Mouse (Mus musculus): ENCODE data around the gene E130308A19Rik.
A peak's percentile ranks its signal among the peaks of the same experiment; 100 is the strongest.

E130308A19Rik gene

DNA sequence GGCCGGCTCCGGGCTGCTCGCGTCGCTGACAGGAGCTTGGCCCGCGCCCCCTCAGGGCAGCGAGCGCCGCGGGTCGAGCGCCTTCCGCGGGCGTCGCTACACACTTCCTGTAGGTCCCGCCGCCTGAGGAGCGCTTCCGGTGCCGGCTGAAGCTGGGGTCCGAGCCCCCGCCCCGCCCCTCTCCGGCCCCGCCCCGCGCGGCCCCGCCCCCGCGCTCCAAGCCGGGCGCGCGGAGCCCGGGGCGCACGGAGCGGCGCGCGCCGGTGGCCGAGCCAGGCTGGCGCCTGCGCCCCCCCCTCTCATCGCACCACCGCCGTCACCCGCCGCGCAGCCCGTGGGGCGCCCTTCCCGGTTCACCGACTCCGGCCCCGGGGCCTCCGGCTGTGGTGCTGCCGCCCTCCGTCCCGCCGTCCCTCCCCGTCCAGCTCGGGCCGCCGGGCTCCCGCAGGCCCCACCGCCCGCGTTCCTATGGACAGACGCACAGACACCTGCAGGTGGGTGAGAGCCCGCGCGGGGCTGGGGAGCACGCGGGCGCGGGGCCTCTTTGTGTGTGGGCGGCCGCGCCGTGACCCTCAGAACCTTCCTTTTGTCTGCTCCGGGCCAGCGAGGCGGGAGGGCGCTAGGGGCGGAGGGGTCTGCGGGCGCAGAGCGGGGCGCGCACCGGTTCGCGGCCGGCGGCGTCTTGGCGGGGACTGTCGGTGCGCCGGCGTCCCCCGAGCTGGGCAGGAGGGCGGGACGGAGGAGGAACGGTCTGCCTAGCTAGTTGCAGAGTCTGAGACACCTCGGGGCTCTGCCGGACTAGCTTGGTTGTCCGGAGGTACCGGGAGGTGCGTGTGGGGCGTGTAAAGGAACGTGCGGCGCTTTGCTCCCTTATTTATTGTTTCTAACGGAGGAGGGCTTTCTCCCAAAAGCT is at the start of gene E130308A19Rik:
Gene E130308A19Rik, plus strand, starts transcription at position 214 of the 913 bp plus-strand sequence.
- peak; percentile 91 for DNase-seq (ENCODE audit: low read depth, low spot score)

DNA sequence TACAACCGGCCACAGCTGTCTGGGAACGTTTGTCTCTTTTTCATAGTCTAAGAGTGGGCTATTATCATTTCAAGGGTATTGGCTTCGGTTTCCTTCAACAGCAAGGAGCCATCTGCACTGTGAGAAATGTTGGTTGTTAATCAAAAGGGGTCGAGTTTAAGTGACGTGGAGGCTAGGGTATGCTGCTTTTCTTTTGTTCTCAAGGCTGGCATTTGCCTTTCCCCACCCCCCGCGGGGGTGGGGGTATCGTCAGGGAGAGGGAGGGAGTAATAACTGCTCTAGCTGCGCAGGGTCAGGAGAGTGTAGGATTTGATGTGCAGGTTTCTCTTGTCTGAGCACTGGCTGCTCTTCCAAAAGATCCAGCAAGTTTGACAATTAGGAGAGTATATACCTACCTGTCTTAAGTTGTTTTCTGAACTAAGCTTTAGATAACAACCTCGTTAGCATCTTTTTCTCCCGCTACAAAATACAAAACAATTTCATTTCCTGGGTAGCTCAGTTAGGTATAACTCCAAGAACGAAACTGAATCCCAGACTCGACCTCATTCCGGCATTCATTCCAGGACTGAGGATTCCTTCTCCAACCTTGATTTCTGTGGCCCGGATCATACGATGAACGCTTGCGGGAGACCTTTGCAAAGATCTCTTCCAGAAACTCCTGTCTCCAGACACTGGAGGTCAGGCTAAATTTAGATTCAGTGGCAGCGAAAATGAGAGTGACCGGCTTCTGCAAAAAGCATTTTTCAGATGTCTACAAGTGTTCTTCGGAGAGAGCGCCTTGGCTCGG is 45.3 kb upstream of the E130308A19Rik start:
- DNase-seq (ENCODE audit: low read depth, low spot score) = peak; percentile 71

DNA sequence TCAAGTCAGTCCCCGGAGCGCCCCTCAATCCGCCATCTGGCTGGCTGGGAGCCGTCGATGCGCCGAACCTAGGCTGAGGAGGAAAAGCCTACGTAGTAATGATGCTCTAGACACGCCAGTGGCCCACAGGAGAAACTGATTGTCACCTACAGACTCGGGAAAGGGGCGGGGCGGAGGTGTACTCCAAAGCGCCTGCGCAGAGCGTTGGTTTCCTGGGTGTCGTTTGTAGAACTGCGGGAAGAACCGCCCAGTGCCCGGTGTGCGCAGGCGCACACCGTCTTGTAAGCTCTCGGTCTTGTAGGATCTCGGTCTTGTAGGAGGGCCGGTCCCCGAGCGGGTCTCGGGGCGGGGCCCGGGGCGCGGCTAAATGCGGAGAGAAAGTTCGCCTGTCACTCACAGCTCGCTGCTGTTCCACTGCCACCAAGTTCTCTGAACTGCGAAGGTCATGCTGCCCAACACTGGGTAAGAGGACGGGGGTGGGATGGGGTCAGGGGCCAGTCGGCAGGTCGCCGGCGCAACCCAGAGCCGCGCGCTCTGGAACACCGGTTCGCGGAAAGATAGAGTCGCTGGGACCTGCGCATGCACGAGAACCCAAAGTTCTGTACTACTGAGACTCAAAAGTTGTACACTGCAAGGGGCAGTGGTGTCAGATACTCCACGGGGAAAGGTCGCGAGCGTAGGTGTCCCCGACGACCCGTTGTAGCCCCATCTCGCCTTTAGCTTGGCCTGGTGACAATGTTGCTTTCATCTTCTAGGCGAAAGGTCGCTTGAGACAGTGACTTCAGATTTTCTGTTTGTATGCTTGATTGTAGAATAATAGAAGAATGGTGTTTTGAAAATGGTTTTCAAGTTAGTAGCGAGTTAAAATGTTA is 44.5 kb upstream of the E130308A19Rik start, which contains the start of gene Hsdl2:
Gene Hsdl2, plus strand, starts transcription at position 250 of the 872 bp plus-strand sequence.
- DNase-seq (ENCODE audit: low read depth, low spot score) = peak; percentile 99

DNA sequence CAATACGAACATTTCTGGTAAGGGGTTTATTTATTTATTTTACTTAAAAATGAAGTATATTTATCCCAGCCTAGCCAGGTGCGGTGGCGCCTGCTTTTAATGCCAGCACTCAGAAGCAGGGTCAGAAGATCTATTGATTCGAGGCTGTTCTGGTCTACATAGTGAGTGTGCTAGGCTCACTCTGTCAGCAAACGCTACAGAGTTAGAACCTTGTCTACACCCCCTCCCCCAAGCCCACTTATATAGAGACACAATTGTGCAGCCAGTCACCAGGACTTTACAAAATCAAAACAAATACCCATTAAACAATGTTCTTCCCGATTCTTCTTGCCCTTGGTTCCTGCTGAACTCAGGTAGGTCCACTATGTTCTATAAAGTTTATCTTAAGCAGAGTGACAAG is 43.8 kb upstream of the E130308A19Rik start:
- DNase-seq (ENCODE audit: low read depth, low spot score) = no peak

DNA sequence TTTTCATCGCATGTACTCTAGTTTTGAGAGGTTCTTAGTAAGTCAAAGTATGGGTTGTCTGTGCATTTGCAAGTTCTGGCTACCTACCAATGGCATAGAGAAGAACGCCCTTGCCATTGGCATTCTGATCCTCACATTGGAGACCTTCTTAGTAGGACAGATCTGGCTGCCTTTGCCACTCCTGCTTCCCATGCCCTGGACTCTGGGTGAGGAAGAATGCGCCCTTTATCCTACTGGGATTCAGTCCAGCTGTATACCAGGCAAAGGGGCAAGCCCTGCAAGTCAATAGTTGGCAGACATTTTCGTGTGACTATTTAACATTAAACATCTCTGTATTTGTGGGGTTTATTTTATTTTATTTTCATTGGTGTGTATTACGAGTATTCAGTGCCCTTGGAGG is 40.9 kb upstream of the E130308A19Rik start:
- no peak for DNase-seq (ENCODE audit: low read depth, low spot score)

DNA sequence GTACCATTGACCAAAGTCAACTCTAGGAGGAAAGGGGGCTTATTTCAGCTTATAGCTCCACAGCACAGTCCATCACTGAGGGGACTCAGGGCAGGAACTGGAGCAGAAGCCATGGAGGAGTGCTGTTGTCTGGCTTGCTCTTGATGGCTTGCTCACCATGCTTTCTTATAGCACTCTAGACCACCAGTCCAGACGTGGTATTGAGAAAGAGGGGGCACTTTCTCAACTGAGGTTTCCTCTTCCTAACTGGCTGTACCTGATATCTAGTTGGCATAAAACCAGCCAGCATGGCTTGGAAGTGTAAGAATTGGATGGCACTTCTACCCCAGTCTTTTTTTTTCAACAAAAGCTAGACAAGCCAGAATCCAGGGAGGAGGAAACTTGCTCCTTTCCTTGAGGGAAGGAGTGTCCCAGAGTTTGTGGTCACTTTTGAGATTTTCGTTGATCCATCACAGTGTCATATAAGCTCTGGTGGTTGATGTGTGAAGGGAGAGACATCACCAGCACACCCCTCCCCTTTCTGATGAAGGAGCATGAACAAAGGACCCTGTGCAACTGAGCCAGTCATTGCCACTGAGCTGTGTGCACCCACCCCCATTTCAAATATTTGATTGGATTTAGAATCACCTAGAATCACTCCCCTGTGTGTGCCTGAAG is 38.7 kb upstream of the E130308A19Rik start:
- DNase-seq (ENCODE audit: low read depth, low spot score) = no peak

DNA sequence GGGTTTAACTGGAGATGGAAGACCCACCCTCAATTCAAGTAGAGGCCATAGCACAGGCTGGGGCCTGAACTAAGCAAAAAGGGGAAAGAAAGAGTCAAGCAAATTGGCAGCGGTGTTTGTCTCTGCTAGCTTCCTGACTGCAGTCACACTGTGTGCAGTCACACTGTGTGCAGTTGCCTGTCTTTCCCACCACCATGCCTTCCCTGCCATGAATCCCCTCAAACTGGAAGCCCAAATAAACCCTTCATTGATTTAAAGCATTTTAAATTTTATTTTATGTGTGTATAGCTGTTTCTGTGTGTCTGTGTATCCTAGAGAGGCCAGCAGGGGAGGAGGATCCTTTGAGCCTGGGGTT is 38.2 kb upstream of the E130308A19Rik start:
- no peak for DNase-seq (ENCODE audit: low read depth, low spot score)

DNA sequence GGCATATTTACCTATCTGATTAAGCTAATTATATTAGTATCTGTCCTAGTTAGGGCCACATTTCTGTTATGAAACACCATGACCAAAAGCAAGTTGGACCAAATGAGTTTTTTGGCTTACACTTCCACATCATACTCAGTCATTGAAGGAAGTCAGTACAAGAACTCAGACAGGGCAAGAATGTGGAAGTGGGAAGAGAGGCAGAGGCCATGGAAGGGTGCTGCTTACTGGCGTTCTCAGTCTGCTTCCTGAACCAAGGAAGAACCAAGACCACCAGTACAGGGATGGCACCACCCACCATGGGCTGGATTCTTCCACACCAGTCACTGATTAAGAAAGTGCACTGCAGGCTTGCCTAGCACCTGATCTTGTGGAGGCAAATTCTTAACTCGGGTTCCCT is 31.4 kb upstream of the E130308A19Rik start:
- no peak for DNase-seq (ENCODE audit: low read depth, low spot score)

DNA sequence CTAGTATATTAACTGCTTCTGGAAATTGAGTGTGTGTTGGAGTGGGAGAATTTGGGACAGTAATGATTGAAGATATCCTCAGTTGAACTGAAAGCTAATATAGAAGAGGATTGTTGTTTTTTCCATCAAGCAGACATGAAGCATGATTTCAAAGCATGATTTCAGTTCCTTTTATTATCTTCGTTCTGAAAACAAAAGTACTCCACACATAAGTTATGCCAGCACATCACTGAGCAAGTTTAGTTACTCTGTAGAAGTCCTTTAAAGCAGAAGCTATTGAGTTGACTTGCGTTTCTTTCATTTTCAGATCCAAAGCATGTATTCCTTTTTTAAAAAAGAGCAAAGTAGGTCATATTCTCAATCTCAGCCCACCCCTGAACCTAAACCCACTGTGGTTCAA is 29.5 kb upstream of the E130308A19Rik start:
- DNase-seq (ENCODE audit: low read depth, low spot score) = no peak

DNA sequence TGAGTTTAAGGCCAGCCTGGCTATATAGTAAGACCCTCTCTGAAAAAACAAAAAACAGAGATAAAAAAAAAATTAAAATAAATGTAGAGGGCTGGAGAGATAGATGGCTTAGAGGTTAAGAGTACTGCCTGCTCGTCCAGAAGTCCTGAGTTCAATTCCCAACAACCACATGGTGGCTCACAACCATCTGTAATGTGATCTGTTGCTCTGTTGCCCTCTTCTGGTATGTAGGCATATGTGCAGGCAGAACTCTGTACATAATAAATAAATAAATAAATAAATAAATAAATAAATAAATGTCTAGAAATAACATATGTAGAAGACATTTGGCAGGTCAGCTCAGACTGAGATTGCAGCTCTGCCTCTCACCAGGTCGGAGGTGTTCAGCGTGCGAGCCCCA is 23.3 kb upstream of the E130308A19Rik start:
- peak; percentile 33 for DNase-seq (ENCODE audit: low read depth, low spot score)

DNA sequence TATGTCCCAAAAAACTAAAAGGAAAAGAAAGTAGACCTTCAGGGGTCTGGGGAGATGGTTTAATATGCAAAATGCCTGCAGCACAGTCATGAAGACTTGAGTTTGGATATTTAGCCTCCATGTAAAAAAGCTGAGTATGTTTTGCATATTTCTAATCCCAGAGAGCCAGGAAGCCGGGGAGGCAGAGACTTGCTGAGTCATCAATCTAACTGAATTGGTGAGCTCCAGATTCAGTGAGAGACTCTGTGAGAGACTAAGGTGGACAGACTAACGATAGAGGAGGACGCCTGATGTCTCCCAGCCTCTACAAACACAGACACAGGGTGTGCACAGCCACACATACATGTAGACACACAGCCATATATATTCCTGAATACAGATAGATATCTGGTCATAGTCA is 21.1 kb upstream of the E130308A19Rik start:
- no peak for DNase-seq (ENCODE audit: low read depth, low spot score)

DNA sequence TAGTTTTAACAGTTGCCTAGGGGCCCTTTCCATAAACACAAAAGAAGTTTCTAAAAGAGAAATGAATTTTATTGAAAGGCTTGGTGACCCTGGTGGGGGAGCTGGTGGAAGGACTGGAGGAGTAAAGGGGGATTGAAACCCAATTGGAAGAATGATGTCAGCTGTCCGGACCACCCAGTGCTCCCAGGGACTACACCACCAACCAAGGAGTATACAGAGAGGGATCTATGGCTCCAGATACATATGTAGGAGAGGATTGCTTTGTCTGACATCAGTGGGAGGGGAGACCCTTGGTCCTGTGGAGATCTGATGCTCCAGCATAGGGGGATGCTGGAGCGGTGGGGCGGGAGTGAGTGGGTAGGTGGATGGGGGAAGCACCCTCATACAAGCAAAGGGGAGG is 20.5 kb upstream of the E130308A19Rik start:
- no peak for DNase-seq (ENCODE audit: low read depth, low spot score)

DNA sequence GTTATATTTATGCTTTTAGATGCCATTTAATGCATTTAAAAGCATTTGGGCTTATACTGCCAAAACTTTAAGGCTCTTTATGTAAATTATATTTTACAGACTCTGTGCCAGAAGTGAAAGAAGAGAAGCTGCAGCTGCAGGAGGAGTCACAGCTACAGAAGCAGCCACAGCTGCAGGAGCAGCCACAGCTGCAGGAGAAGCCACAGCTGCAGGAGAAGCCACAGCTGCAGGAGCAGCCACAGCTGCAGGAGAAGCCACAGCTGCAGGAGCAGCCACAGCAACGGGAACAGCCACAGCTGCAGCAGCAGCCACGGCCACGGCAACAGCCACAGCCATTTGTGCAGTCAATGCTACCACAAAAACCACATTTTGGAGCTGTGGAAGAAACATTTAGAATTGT is 15.6 kb upstream of the E130308A19Rik start:
- no peak for DNase-seq (ENCODE audit: low read depth, low spot score)

DNA sequence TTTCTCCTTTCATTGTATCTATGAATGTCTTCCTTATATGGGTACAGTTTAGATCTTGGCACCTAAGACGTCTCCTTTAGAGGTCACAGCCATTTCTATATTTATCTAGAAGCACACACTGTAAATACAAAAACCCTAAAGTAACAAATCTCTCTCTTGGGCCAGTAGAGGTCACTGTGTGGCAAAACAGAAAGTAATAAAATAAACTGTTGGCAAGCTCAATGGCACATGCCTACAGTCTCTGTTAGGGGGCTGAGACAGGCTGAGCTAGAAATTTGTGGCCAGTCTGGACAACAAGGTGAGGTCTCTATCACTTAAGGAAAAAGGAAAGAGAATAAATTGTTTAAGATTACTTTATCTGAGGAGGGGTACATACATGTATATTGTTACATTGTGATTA is 11.0 kb upstream of the E130308A19Rik start:
- peak; percentile 36 for DNase-seq (ENCODE audit: low read depth, low spot score)

DNA sequence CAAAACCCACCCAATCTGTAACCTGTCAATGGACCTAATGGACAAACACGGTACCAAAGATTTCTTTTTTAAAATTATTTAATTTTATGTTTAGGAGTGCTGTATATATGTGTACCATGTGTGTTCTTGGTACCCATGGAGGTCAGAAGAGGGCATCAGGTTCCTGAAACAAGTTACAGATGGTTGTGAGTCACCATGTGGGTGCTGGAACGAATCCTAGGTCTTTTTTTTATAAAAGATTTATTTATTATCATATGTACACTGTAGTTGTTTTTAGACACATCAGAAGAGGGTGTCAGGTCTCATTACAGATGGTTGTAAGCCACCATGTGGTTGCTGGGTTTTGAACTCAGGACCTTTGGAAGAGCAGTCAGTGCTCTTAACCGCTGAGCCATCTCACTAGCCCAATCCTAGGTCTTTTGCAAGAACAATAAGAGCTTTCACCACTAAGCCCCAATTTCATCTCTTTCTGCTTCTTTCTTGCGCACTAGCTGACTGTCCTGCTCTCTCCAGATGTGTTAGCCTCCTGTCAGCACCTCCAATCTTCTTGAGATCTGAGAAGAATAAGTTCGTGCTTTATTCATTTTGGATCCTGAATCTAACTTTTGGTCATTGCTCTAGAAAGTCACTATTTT is 6.3 kb upstream of the E130308A19Rik start:
- no peak for DNase-seq (ENCODE audit: low read depth, low spot score)

DNA sequence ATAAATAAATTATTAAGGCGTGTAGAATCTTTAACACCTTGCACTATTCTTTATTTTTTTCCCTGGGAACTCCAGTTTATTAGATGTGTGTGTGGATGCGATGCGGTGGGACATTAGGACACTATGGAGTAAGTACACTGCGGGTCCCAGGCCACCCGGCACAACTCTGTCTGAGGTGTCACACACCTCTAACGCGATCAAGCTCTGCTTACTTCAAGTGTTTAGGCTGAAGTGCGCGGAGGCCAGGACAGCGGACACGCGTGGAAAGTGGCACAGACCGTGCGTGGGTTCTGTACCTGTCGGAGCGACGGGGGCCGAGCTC is 374 bp upstream of the E130308A19Rik start:
- no peak for DNase-seq (ENCODE audit: low read depth, low spot score)

DNA sequence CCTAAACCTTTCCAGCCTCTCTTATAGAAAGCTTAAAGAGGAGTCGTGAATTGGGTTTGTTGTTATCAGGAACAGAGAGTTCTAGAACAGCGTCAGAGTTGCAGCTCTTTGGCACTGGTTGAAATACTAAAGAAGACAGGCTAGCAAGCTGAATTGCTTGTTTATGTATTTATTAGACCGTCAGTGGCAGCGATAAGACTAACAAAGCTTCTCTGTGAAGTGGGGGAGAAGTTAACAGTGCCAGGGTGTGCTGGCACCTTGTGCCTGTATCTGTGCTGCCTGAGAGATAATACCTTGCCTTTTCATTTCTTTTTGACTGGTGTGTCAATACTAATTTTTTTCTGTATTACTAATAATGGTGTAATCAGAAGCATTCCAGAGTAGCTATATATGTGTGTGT is 2.2 kb downstream of the E130308A19Rik start:
- no peak for DNase-seq (ENCODE audit: low read depth, low spot score)

DNA sequence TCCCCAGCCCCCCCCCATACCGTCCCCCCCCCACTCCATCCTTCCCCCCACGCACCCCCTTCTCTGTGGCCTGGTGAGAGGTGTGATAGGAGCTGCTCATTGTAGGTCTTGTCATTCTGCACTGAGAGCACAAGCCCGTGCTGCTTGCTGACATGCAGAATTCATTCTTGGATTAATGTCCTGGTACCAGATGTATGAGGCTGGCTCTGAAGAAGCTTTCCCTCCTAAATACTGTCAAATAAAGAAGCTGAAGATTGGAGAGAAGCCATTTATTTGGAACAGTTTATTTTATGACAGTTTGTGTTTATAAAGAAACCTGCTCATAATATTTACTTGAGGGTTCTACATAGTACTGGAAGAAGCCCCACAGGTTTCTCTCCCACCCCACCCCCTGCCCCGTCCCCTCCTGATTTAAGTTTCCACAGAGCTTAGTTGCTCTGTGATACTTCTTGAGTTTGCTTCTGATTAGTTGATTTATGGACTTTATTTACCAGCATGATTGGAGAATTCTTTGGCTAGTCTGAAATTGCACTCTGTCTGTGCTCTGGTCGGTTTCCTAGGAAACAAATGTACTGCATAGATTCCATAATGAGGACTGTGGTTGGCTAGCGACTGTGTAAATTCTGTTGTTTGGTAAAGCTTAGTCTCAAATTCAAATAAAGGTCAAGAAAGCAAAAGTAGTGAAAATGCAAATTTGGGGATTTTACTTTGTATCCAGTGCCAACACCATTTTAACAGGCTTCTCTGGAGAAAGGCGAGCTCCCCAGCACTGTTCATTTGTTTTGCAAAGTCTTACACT is 3.3 kb downstream of the E130308A19Rik start:
- DNase-seq (ENCODE audit: low read depth, low spot score) = no peak

DNA sequence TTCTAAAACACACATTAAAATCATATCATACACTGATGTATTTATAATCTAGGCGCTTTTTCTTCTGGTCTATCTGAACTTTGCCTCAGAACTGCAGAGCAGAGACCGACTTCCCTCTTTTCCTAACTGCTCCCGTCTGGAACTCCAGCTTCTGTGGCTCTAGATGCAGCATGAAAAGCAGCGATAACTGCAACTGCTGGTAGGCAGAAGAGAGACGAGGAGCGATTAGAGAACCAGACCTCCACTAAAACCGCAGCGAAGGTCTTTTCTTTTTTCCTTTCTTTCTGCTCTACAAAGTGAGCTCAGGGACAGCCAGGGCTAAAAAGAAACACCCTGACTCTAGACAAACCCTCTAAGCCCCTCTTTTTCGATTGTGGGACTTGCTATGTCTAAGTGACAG is 4.1 kb downstream of the E130308A19Rik start:
- DNase-seq (ENCODE audit: low read depth, low spot score) = no peak

DNA sequence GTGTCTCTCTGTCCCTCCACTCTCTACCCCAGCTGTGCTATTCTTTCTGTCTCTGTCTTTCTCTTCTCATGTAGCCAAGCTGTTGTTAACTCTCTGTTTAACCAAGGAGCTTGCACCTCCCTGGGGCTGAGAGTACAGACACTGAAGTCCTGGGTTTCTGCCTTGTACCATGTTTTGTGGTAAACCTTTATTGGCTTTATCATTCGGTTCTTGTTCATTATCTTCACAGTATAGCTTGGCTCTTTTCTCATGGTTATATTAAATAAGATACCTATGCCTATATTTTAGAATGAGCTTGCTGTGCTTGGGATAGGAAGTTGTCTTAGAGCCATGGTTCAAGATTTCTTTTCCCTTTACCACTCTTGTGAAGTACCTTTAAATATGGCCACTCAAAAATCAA is 8.5 kb downstream of the E130308A19Rik start:
- no peak for DNase-seq (ENCODE audit: low read depth, low spot score)
